Mouse (Mus musculus) bone marrow macrophage, adult 2 months (primary cell): ENCODE results near the gene Ric8b. TPM values are rescaled to one million over a fixed set of nuclear protein-coding genes. Genes with fewer than 3 reads are reported as not detected.

Source experiments
- H3K27ac ChIP-seq: 2 replicates; pipeline ENCODE4 v1.5.1; 2012; ENCODE audit warnings: low read depth, low read length; ENCODE audit not compliant: insufficient read depth
- H3K4me1 ChIP-seq: 2 replicates; pipeline ENCODE4 v1.6.1; 2012; ENCODE audit warnings: low read length; ENCODE audit not compliant: control insufficient read depth, insufficient read depth
- H3K4me3 ChIP-seq: 2 replicates; pipeline ENCODE4 v1.5.1; 2012; ENCODE audit warnings: mild to moderate bottlenecking, low read length, moderate library complexity; ENCODE audit not compliant: insufficient read depth
- CTCF ChIP-seq: IDR thresholded peaks from 2 replicates; pipeline ENCODE4 v1.5.1; 2012; ENCODE audit warnings: low read depth, mild to moderate bottlenecking, low read length, moderate library complexity
- POLR2A ChIP-seq: IDR thresholded peaks from 2 replicates; pipeline ENCODE4 v1.6.1; 2012; ENCODE audit warnings: mild to moderate bottlenecking, low read depth, low read length, borderline replicate concordance
- polyA plus RNA-seq: library from polyadenylated mRNA; stranded (reverse); fragments of >200 nt; gene quantifications from 2 replicates; pipeline ENCODE4 v1.2.4, GENCODE M21; 2012; ENCODE audit not compliant: missing spikeins, insufficient read depth, insufficient read length

The Ric8b gene
- polyA plus RNA-seq, 1 experiment = 11.7 TPM

DNA sequence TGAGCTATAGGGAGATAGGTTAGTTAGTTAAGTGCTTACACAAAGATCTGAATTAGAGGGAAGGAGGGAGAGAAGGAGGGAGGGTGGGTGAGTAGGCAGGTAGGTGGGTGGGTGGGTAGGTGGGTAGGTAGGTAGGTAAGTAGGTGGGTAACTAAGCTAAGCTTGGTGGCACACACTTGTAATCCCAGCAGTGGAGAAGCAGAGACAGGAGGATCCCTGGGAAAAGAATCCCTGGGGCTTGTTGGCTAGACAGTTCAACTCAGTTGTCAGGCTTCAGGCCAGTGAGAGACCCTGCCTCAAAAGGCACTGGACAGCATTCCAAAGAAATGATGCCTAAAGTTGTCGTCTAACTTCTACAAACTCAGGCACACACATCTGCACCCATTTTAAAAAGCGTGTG is 64.0 kb downstream of the Ric8b start:
- Histone ChIP-seq H3K4me3 (no peak overlapping the region), H3K4me1 (no peaks in the 10 kb centered on the region), H3K27ac (no peak overlapping the region)
- no peak for TF ChIP-seq CTCF
- TF ChIP-seq POLR2A = no peak

DNA sequence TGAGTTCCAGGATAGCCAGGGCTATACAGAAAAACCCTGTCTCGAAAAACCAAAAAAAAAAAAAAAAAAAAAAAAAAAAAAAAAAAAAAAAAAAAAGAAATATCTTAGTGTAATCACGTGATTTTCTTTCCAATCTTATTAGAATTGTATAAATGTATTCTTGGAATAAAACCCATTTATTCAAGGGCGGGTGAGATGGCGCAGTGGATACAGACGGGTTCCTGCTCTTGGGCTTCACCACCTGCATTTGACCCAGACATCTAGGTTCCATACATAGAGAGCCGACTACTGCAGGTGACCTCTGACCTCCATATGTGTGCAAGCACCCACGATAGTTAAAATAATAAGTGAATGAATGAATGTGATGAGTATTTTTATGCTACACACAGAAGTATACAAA is 65.3 kb downstream of the Ric8b start:
- TF ChIP-seq POLR2A (no peak), CTCF (no peak)
- no peak overlapping the region for H3K4me3 ChIP-seq
- H3K4me1 ChIP-seq = no peaks in the 10 kb centered on the region
- no peak overlapping the region for H3K27ac ChIP-seq

DNA sequence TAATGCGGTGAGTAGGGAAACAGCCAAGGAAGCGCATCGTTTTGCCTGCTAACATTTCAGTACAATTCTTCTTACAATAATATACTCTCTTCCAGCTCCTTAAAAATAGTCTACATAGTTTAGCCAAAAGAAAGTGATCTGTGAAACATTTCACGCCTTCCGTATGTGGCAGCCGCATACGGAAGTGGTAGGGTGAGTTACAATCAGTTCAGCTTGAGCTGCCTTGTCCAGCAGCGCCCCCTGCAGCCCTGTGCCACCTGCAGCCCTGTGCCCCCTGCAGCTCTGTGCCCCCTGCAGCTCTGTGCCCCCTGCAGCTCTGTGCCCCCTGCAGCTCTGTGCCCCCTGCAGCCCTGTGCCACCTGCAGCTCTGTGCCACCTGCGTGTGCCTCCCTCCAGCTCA is 68.5 kb downstream of the Ric8b start:
- Histone ChIP-seq H3K4me1 (no peaks in the 10 kb centered on the region), H3K27ac (no peak overlapping the region), H3K4me3 (no peak overlapping the region)
- TF ChIP-seq POLR2A (no peak), CTCF (0 out of 2 replicates have a peak, but pooled peaks have one; percentile 20)

DNA sequence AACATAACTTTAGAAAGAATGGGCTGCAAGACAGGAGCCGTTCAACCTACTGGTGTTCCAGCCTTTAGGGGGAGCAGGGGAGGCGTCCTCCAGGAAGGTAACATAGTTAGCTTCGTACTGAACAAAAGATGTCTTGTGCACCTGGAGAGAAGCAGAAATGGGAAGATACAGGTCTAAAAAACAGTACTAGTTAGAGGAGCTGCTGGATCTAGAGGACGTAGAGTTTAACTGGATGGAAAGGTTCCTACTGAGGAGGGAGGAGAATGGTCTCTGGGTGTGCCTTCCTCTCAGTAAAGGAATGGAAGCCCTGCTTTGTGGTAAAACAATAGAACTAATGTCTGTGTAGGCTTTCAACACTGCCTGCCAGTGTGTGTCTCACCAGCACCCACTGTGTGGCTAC is 70.2 kb downstream of the Ric8b start:
- H3K27ac ChIP-seq = no peak overlapping the region
- no peak overlapping the region for H3K4me3 ChIP-seq
- no peaks in the 10 kb centered on the region for H3K4me1 ChIP-seq
- TF ChIP-seq POLR2A (no peak), CTCF (no peak)

DNA sequence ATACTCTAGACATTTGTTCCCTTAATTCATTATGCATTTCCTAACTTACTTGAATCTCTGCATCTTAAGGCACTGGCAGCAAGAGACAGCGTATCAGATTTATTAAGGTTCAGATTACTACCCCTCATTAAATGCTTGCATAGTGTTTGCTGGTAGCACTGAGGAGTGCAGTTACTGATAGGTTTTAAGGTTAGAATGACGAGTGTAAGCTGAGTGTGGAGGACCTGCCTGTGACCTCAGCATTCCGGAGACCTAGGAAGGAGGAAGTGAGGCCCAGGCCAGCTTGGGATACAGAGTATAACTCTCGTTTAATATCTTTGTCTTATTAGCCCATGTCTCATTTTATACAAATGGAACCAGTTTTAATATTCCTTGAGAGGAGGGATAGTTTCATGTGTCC is 71.2 kb downstream of the Ric8b start:
- Histone ChIP-seq H3K4me3 (no peak overlapping the region), H3K27ac (no peak overlapping the region), H3K4me1 (no peaks in the 10 kb centered on the region)
- no peak for TF ChIP-seq POLR2A
- no peak for TF ChIP-seq CTCF

DNA sequence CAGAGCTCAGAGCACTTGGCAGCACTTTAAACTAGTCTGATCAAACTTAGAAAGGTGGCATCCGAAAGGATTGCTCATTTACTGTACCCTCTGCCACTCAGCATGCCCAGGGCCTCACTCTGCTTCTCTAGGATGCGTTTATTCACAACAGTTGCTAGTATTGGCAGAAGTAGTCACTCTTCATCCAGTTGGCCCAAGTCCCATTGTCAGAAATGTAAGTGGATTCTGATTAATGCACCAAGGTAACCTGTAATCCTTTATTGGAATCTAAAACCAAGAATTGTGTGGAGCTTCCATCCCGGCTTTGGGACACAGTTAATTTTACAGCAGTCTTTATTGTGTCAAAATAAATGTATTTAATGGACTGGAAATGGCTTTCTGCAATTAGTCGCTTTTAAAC is 76.9 kb downstream of the Ric8b start:
- Histone ChIP-seq H3K4me1 (peaks cover 6% of the 10 kb centered on the region; the same call in 1 of the 2 replicates), H3K27ac (no peak overlapping the region), H3K4me3 (no peak overlapping the region)
- TF ChIP-seq POLR2A (no peak), CTCF (no peak)

DNA sequence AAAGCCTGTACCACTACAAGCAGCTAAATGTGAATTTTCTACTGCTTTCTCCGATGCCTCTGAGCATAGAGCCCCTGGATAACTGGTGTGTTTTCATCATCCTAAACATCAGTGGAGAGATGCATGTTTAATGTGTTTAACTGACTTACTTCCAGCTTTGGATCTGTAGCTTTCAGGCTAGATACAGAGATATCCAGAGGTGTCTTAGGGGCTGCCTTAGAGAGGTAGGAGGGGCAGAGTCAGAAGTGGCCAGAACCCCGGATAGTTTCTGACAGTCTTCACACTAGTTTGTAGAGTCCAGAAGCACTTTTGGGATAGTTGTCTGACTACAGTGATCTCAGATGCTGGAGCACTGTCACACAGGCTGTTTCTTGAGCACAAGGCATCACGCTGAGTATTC is 77.6 kb downstream of the Ric8b start:
- Histone ChIP-seq H3K27ac (no peak overlapping the region), H3K4me3 (no peak overlapping the region), H3K4me1 (peaks cover 6% of the 10 kb centered on the region; the same call in 1 of the 2 replicates)
- no peak for TF ChIP-seq POLR2A
- TF ChIP-seq CTCF = no peak

DNA sequence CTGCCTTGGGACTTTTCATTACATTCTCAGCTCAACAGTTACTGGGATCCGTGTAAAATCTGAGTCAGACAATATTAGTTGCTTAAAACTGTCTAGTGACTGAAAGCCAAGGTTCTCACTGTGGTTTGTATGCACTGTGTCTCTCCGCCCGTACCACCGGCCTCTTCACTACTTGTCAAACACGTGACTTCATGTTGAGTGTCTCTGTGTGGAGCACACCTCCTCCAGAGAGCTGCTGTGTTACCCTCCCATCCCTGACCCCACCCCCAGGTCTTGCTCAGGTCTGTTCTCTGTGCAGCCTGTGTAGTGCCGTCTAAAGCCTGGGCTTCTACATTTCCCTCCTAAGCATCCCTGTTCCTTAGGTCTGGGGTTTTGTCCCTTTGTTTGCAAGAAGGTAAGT is 79.0 kb downstream of the Ric8b start:
- Histone ChIP-seq H3K27ac (no peak overlapping the region), H3K4me3 (no peak overlapping the region), H3K4me1 (peaks cover 6% of the 10 kb centered on the region; the same call in 1 of the 2 replicates)
- no peak for TF ChIP-seq POLR2A

DNA sequence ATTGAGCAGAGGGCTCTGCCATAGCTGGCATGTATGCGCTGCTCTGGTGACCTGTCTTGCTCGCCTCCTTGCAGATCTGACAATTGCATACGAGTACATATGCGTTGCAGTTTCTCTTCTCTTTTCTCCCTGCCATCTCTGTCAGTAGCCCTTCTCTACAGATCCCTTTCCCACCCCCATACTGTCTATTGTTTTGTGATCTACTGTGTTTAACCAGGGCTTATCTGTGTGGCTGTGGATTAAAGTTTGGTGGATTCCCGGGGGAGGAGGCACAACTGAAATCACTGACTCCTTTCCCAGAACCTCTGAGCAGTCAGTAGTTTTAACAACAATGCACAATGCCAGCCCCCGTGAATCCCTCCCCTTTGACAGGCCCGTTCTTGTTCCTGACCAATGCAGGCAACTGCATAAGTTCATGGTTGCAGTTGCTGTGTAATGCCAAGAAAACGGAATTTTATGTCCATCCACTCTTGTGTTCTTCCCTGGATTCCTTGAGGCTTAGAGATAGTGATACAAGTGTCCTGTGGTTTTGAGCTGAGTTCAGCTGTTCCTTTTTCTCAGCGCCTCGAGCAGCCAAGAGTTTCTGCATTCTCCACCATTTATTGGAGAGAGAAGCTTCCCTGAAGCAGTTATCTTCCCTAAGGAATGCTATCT is 80.3 kb downstream of the Ric8b start:
- no peak overlapping the region for H3K27ac ChIP-seq
- peaks cover 13% of the 10 kb centered on the region for H3K4me1 ChIP-seq
- TF ChIP-seq CTCF (no peak), POLR2A (no peak)
- no peak overlapping the region for H3K4me3 ChIP-seq

DNA sequence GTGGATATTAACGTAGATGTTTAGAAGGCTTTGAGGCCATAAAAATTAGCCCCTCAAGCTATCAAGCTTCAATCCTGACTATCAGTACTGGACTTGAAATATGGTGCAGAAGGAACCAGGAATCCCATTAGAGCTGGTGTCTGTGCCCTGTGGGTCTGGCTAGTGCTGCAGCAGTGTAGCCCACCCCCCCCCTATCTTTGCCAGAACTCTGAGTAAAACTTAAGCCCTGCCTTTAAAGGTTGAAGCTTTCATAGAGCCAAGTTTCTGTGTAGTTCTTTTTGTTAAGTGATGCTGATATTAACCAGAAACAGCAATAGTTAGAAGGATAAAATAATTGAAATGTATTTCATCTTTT is 80.8 kb downstream of the Ric8b start:
- peaks cover 17% of the 10 kb centered on the region for H3K4me1 ChIP-seq
- TF ChIP-seq POLR2A (no peak), CTCF (no peak)
- H3K4me3 ChIP-seq = no peak overlapping the region
- H3K27ac ChIP-seq = no peak overlapping the region

DNA sequence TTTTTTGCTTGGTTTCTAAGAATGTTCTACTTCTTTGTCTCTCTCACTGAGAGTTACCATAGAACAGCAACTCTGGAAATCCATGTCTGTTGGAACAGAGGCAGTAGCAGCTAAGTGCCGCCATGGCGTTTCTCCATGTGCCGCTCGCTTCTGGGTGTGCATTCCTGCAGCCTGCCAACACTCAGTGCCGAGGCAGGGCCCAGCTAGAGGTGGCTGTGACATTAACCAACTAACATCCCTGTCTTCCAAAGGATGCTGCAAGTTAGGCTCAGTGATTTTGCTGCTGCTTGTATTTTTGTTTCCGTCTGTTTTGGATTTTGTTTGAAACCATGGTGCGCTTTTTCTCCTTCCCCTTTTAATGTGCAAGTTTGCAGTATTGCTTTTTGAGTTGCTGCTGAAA is 84.5 kb downstream of the Ric8b start:
- no peak for TF ChIP-seq POLR2A
- TF ChIP-seq CTCF = no peak
- no peak overlapping the region for H3K27ac ChIP-seq
- peaks cover 31% of the 10 kb centered on the region for H3K4me1 ChIP-seq
- H3K4me3 ChIP-seq = no peak overlapping the region
